Mouse (Mus musculus): ENCODE data around the gene Vps45. TPM values are rescaled to one million over a fixed set of nuclear protein-coding genes. Genes with fewer than 3 reads are reported as not detected.

Vps45 gene
- total and polyA plus RNA-seq, 2 experiments = 2.1 to 10.7 TPM

- Histone ChIP-seq H3K9ac (ENCODE audit: low read depth, low read length) (no peak overlapping the region; the same call in 1 of the 2 replicates), H3K27me3 (ENCODE audit: control insufficient read depth, insufficient read depth, low read length) (no peaks in the 10 kb centered on the region), H3K4me1 (ENCODE audit: control insufficient read depth, insufficient read depth, low read length) (peaks cover 2% of the 10 kb centered on the region; the same call in 1 of the 2 replicates), H3K27ac (replicated peaks; ENCODE audit: insufficient read depth, low read depth, low read length) (no peak overlapping the region), H3K4me3 (ENCODE audit: insufficient read depth, low read depth, low read length) (no peak overlapping the region), H3K36me3 (ENCODE audit: control insufficient read depth, insufficient read depth, low read length) (no peaks in the 10 kb centered on the region), H3K79me2 (ENCODE audit: control insufficient read depth, insufficient read depth, low read length) (no peaks in the 10 kb centered on the region)
- WGBS = 78% methylated on average over 15 of the region's 15 CpGs
- TF ChIP-seq CTCF (IDR thresholded peaks at IDR 0.05; ENCODE audit: low read depth, low read length) (no peak), POLR2A (IDR thresholded peaks at IDR 0.05; ENCODE audit: extremely low read depth, insufficient read depth, low read length) (no peak)
- no peak for DNase-seq (ENCODE audit: extremely low read depth, low read depth, low spot score)
Measured at GRCm38 (mm10) chr3:96082714-96083508, 24.6 kb upstream of the Vps45 start.

DNA sequence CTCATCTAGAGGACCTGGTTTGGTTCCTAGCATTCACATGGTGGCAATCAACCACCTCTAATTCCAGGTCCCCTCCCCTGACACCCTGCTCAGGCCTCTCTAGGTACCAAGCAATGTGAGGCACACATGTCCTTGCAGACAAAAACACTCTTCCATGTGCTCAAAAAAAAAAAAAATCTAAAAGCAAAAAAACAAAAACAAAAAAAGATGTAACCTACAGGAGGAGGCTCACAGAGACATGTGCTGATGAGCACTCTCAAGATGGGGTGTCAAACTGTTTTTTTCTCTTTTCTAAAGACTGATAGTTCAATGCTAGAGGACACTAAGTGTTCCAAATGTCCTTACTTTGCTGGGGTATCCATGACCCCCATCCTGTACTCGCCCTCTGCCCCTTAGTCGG, 23.8 kb upstream of the Vps45 start:
- 96% methylated on average over 2 of the region's 2 CpGs for WGBS
- Histone ChIP-seq H3K27me3 (ENCODE audit: control insufficient read depth, insufficient read depth, low read length) (no peaks in the 10 kb centered on the region), H3K9ac (ENCODE audit: low read depth, low read length) (no peak overlapping the region), H3K4me1 (ENCODE audit: control insufficient read depth, insufficient read depth, low read length) (peaks cover 2% of the 10 kb centered on the region; the same call in 1 of the 2 replicates), H3K36me3 (ENCODE audit: control insufficient read depth, insufficient read depth, low read length) (no peaks in the 10 kb centered on the region), H3K27ac (replicated peaks; ENCODE audit: insufficient read depth, low read depth, low read length) (no peak overlapping the region), H3K79me2 (ENCODE audit: control insufficient read depth, insufficient read depth, low read length) (no peaks in the 10 kb centered on the region), H3K4me3 (ENCODE audit: insufficient read depth, low read depth, low read length) (no peak overlapping the region)
- DNase-seq (ENCODE audit: extremely low read depth, low read depth, low spot score) = no peak
- TF ChIP-seq CTCF (IDR thresholded peaks at IDR 0.05; ENCODE audit: low read depth, low read length) = no peak
- TF ChIP-seq POLR2A (IDR thresholded peaks at IDR 0.05; ENCODE audit: extremely low read depth, insufficient read depth, low read length) = no peak

DNA sequence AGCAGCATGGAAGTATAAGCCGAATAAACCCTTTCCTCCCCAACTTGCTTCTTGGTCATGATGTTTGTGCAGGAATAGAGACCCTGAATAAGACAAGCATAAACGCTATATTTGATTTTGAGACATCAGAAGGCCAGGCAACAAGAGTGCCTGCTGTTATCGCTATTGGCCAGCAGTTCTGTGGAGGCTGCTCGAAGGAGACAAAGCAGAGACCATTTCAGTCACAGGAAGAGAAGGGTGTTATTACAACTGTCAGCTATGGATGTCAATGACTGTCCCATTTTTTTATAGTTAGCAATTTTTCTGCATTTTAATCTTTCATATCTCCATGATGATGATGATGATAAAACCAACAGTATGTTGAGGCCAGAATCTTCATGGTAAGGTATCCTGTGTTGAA, 23.4 kb upstream of the Vps45 start:
- 91% methylated on average over 4 of the region's 4 CpGs for WGBS
- TF ChIP-seq POLR2A (IDR thresholded peaks at IDR 0.05; ENCODE audit: extremely low read depth, insufficient read depth, low read length) (no peak), CTCF (IDR thresholded peaks at IDR 0.05; ENCODE audit: low read depth, low read length) (no peak)

DNA sequence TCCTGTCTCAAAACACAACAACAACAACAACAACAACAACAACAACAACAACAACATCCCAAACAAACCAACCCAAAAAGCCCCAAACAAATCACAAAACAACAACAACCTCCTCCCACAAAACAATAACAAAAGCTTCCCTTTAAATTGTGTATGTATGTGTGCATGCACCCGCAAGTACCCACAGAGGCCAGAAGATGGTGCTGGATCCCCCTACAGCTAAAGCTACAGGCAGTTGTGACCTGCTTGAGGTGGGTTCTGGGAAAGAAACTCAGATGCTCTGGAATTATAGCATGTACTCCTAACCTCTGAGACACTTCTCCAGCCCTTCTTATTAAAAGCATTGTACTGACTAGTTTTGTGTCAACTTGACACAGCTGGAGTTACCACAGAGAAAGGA, 22.7 kb upstream of the Vps45 start:
- DNase-seq (ENCODE audit: extremely low read depth, low read depth, low spot score) = peak; percentile 19
- TF ChIP-seq CTCF (IDR thresholded peaks at IDR 0.05; ENCODE audit: low read depth, low read length) = peak; percentile 58; the same call in 1 of the 2 replicates
- no peak for TF ChIP-seq POLR2A (IDR thresholded peaks at IDR 0.05; ENCODE audit: extremely low read depth, insufficient read depth, low read length)
- WGBS = 89% methylated on average over 1 of the region's 1 CpGs

More for the DNA sequence above, 23.4 kb upstream of the Vps45 start:
- Histone ChIP-seq H3K4me1 (ENCODE audit: control insufficient read depth, insufficient read depth, low read length) (peaks cover 2% of the 10 kb centered on the region; the same call in 1 of the 2 replicates), H3K79me2 (ENCODE audit: control insufficient read depth, insufficient read depth, low read length) (no peaks in the 10 kb centered on the region), H3K36me3 (ENCODE audit: control insufficient read depth, insufficient read depth, low read length) (no peaks in the 10 kb centered on the region), H3K27me3 (ENCODE audit: control insufficient read depth, insufficient read depth, low read length) (no peaks in the 10 kb centered on the region), H3K27ac (replicated peaks; ENCODE audit: insufficient read depth, low read depth, low read length) (no peak overlapping the region), H3K9ac (ENCODE audit: low read depth, low read length) (no peak overlapping the region), H3K4me3 (ENCODE audit: insufficient read depth, low read depth, low read length) (no peak overlapping the region)
- DNase-seq (ENCODE audit: extremely low read depth, low read depth, low spot score) = no peak

GRCm38 (mm10) chr3:96078711-96079110, 20.4 kb upstream of the Vps45 start:
- Histone ChIP-seq H3K27me3 (ENCODE audit: control insufficient read depth, insufficient read depth, low read length) (no peaks in the 10 kb centered on the region), H3K36me3 (ENCODE audit: control insufficient read depth, insufficient read depth, low read length) (no peaks in the 10 kb centered on the region), H3K79me2 (ENCODE audit: control insufficient read depth, insufficient read depth, low read length) (no peaks in the 10 kb centered on the region), H3K9ac (ENCODE audit: low read depth, low read length) (no peak overlapping the region), H3K4me1 (ENCODE audit: control insufficient read depth, insufficient read depth, low read length) (peaks cover 2% of the 10 kb centered on the region; the same call in 1 of the 2 replicates), H3K4me3 (ENCODE audit: insufficient read depth, low read depth, low read length) (no peak overlapping the region), H3K27ac (replicated peaks; ENCODE audit: insufficient read depth, low read depth, low read length) (no peak overlapping the region)
- peak; percentile 55 for DNase-seq (ENCODE audit: extremely low read depth, low read depth, low spot score)
- TF ChIP-seq POLR2A (IDR thresholded peaks at IDR 0.05; ENCODE audit: extremely low read depth, insufficient read depth, low read length) (no peak), CTCF (IDR thresholded peaks at IDR 0.05; ENCODE audit: low read depth, low read length) (no peak)
- WGBS = 18% methylated on average over 3 of the region's 3 CpGs

More for the DNA sequence above, 22.7 kb upstream of the Vps45 start:
- Histone ChIP-seq H3K4me1 (ENCODE audit: control insufficient read depth, insufficient read depth, low read length) (peaks cover 2% of the 10 kb centered on the region; the same call in 1 of the 2 replicates), H3K27me3 (ENCODE audit: control insufficient read depth, insufficient read depth, low read length) (no peaks in the 10 kb centered on the region), H3K79me2 (ENCODE audit: control insufficient read depth, insufficient read depth, low read length) (no peaks in the 10 kb centered on the region), H3K4me3 (ENCODE audit: insufficient read depth, low read depth, low read length) (no peak overlapping the region), H3K36me3 (ENCODE audit: control insufficient read depth, insufficient read depth, low read length) (no peaks in the 10 kb centered on the region), H3K27ac (replicated peaks; ENCODE audit: insufficient read depth, low read depth, low read length) (no peak overlapping the region), H3K9ac (ENCODE audit: low read depth, low read length) (no peak overlapping the region)

DNA sequence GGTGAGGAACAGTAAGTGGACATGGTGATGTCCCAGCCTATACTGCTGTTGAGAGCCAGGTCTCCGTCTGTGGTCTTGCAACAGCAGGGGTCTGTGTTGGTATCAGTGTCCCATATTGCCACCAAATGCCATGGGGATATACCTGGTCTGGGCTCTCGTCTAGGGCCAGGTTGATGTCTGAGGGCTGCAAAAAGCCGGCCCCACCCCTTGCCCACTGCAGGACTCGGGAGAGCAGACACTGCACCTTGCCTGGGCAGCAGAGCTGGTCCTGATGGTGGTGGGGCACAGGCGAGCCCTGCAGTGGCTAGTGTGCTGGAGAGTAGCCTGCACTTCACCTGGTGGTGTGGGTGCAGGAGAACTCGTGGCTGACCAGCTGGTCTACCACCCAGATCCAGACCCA, 19.8 kb upstream of the Vps45 start:
- 89% methylated on average over 6 of the region's 6 CpGs for WGBS
- peaks cover 1% of the 10 kb centered on the region; the same call in 1 of the 2 replicates for H3K4me1 ChIP-seq (ENCODE audit: control insufficient read depth, insufficient read depth, low read length)
- no peak overlapping the region for H3K9ac ChIP-seq (ENCODE audit: low read depth, low read length)
- H3K36me3 ChIP-seq (ENCODE audit: control insufficient read depth, insufficient read depth, low read length) = no peaks in the 10 kb centered on the region
- no peak overlapping the region for H3K27ac ChIP-seq (replicated peaks; ENCODE audit: insufficient read depth, low read depth, low read length)
- no peak overlapping the region for H3K4me3 ChIP-seq (ENCODE audit: insufficient read depth, low read depth, low read length)
- H3K27me3 ChIP-seq (ENCODE audit: control insufficient read depth, insufficient read depth, low read length) = no peaks in the 10 kb centered on the region
- no peak for DNase-seq (ENCODE audit: extremely low read depth, low read depth, low spot score)
- TF ChIP-seq CTCF (IDR thresholded peaks at IDR 0.05; ENCODE audit: low read depth, low read length) (no peak), POLR2A (IDR thresholded peaks at IDR 0.05; ENCODE audit: extremely low read depth, insufficient read depth, low read length) (no peak)
- H3K79me2 ChIP-seq (ENCODE audit: control insufficient read depth, insufficient read depth, low read length) = no peaks in the 10 kb centered on the region
